ENCODE assay signal across 8 mouse cellular contexts in the genomic region with DNA sequence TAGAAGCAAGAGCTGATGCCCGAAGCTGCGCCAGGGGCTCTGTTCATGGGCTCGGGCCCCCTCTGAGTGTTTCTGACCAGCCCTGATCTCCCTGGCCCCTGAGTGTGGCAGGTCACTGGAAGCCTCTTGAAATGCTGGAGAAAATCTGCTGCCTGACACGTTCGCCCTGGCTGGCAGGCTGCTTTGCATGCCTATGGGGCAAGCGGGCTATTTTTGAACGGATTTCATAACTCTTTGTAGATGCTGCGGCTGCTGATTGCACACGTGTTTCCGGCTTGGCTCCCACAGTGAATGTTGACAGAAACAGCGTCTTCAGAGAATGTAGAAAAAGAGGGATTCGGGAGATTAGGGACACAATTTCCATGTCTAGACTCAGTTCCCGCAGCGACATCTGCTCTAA.
A peak's percentile ranks its signal among the peaks of the same experiment; 100 is the strongest.
DNase-seq lines count a peak whose midpoint lies in the region; ATAC-seq and TF ChIP-seq lines count a peak whose summit lies in the region.

No protein-coding gene starts in this region.

- peaks cover 60% of the 10 kb centered on the region for H3K4me1 ChIP-seq in bone marrow macrophage, adult 2 months (ENCODE audit: control insufficient read depth, insufficient read depth, low read length)
- H3K4me1 ChIP-seq in lung, embryonic 14.5 days (ENCODE audit: insufficient read depth): no peaks in the 10 kb centered on the region

- H3K9me3 ChIP-seq in lung, embryonic 14.5 days (ENCODE audit: low read depth, low read length): 0 out of 2 replicates have a peak, but pooled peaks cover 3% of the 10 kb centered on the region

- TF ChIP-seq CTCF in bone marrow macrophage, adult 2 months (IDR thresholded peaks at IDR 0.05; ENCODE audit: low read depth, low read length): no peak
- no peak for TF ChIP-seq CTCF in lung, embryonic 14.5 days (IDR thresholded peaks at IDR 0.05; ENCODE audit: low read depth)

- H3K27ac ChIP-seq in bone marrow macrophage, adult 2 months (ENCODE audit: insufficient read depth, low read depth, low read length): peak overlapping the region; percentile 93
- no peak overlapping the region; the same call in 1 of the 2 replicates for H3K27ac ChIP-seq in lung, embryonic 14.5 days (ENCODE audit: low read depth)

- peak; percentile 33 for DNase-seq in ovary, postnatal 36 days (ENCODE audit: low spot score)
- DNase-seq in ovary, postnatal 10 days (ENCODE audit: low spot score): no peak
- DNase-seq in gastrocnemius, postnatal 25 days: peak; percentile 58
- peak; percentile 15 for DNase-seq in kidney, postnatal 14 days
- peak; percentile 86 for DNase-seq in lung, embryonic 14.5 days
- DNase-seq in right cerebral cortex, postnatal 25 days: peak; percentile 44
- no peak for DNase-seq in testis, postnatal 14 days (ENCODE audit: low spot score)

- peak overlapping the region; percentile 47 for H3K4me2 ChIP-seq in lung, embryonic 14.5 days

- TF ChIP-seq POLR2A in bone marrow macrophage, adult 2 months (IDR thresholded peaks at IDR 0.05; ENCODE audit: borderline replicate concordance, low read depth, low read length): no peak

- peak; percentile 74; the same call in 1 of the 2 replicates for ATAC-seq in lung, embryonic 14.5 days (ENCODE audit: insufficient read depth)

- H3K36me3 ChIP-seq in lung, embryonic 14.5 days (ENCODE audit: insufficient read depth): no peaks in the 10 kb centered on the region

- no peaks in the 10 kb centered on the region for H3K27me3 ChIP-seq in lung, embryonic 14.5 days (ENCODE audit: insufficient read depth, low read length)

- WGBS in lung, embryonic 14.5 days: 22% methylated on average over 14 of the region's 14 CpGs

- peak overlapping the region; percentile 41 for H3K4me3 ChIP-seq in bone marrow macrophage, adult 2 months (ENCODE audit: insufficient read depth, low read length)
- H3K4me3 ChIP-seq in lung, embryonic 14.5 days (ENCODE audit: low read depth, low read length): no peak overlapping the region

- H3K9ac ChIP-seq in lung, embryonic 14.5 days: no peak overlapping the region

Comparison
In these comparisons a context has a peak if more than half of its experiments do, and no peak if none do; other contexts are left out.
1. DNase-seq: peak in ovary, postnatal 36 days (single experiment), gastrocnemius, postnatal 25 days (single experiment), kidney, postnatal 14 days (single experiment), lung, embryonic 14.5 days (single experiment) and right cerebral cortex, postnatal 25 days (single experiment); none in ovary, postnatal 10 days (single experiment) and testis, postnatal 14 days (single experiment).